Mouse (Mus musculus): ENCODE results near the gene Gxylt2. TPM values are rescaled to one million over a fixed set of nuclear protein-coding genes. Genes with fewer than 3 reads are reported as not detected.

The Gxylt2 gene
- polyA plus RNA-seq, 1 experiment from 2014 or later, result 6.9 TPM

DNA sequence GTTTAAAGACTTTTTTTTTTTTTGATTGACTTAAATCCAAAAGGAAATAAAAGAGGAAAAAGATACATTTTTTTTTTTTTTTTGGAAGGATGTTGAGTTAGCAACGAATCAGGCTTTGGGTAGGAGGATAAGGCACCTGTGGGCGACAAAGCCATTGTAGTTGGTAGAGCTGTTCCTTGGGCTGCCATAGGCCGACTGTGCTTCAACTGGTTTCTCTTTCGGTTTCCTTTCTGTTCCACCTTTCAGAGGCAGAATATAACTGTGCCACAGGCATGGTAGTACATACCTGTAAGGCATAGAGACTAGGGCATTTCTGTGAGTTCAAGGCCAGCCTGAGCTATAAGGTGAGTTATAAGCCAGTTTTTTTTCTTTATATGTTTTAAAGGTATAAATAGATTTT lies 140.5 kb downstream of the Gxylt2 start:
- no peaks in the 10 kb centered on the region for H3K4me1 ChIP-seq (ENCODE audit: control insufficient read depth, insufficient read depth, low read length)
- no peak overlapping the region for H3K4me3 ChIP-seq (ENCODE audit: low read depth, low read length)
- H3K4me2 ChIP-seq (ENCODE audit: low read depth, low read length), result no peak overlapping the region
- DNase-seq (ENCODE audit: low spot score), result no peak
- no peaks in the 10 kb centered on the region for H3K27me3 ChIP-seq (ENCODE audit: control insufficient read depth, insufficient read depth, low read length)
- no peaks in the 10 kb centered on the region for H3K9me3 ChIP-seq (replicated peaks; ENCODE audit: control insufficient read depth, low read length)
- H3K36me3 ChIP-seq (replicated peaks; ENCODE audit: control insufficient read depth, insufficient read depth, low read depth, low read length), result peaks cover 12% of the 10 kb centered on the region
- H3K27ac ChIP-seq (replicated peaks; ENCODE audit: low read depth, low read length), result no peak overlapping the region
- no peak overlapping the region for H3K9ac ChIP-seq (replicated peaks; ENCODE audit: low read length)
- no peak for ATAC-seq (replicated peaks; ENCODE audit: insufficient number of reproducible peaks, low FRiP score, low TSS enrichment, low read depth)
- WGBS, result 93% methylated on average over 4 of the region's 4 CpGs

DNA sequence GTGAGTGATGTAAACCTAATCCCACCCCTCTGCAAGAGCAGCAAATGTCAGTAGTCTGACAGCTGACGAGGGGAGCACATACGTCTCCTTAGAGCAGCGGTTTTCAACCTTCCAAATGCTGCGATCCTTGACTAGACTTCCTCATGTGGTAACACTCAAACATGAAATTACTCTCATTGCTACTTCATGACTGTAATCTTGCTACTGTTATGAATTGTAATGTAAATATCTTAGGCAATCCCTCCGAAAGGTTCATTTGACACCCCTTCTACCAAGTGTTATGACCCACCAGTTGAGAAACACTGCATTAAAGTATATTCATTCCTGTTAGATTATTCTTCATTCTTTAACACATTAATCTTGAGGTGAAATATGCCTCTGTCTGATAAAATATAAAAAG lies 142.7 kb downstream of the Gxylt2 start:
- ATAC-seq (replicated peaks; ENCODE audit: insufficient number of reproducible peaks, low FRiP score, low TSS enrichment, low read depth), result no peak
- no peak for DNase-seq (ENCODE audit: low spot score)
- no peaks in the 10 kb centered on the region for H3K36me3 ChIP-seq (replicated peaks; ENCODE audit: control insufficient read depth, insufficient read depth, low read depth, low read length)
- H3K27ac ChIP-seq (replicated peaks; ENCODE audit: low read depth, low read length), result no peak overlapping the region
- WGBS, result 80% methylated on average over 5 of the region's 5 CpGs
- H3K4me3 ChIP-seq (ENCODE audit: low read depth, low read length), result no peak overlapping the region
- no peaks in the 10 kb centered on the region for H3K27me3 ChIP-seq (ENCODE audit: control insufficient read depth, insufficient read depth, low read length)
- H3K9ac ChIP-seq (replicated peaks; ENCODE audit: low read length), result no peak overlapping the region
- no peak overlapping the region for H3K4me2 ChIP-seq (ENCODE audit: low read depth, low read length)
- no peaks in the 10 kb centered on the region for H3K9me3 ChIP-seq (replicated peaks; ENCODE audit: control insufficient read depth, low read length)
- no peaks in the 10 kb centered on the region for H3K4me1 ChIP-seq (ENCODE audit: control insufficient read depth, insufficient read depth, low read length)

DNA sequence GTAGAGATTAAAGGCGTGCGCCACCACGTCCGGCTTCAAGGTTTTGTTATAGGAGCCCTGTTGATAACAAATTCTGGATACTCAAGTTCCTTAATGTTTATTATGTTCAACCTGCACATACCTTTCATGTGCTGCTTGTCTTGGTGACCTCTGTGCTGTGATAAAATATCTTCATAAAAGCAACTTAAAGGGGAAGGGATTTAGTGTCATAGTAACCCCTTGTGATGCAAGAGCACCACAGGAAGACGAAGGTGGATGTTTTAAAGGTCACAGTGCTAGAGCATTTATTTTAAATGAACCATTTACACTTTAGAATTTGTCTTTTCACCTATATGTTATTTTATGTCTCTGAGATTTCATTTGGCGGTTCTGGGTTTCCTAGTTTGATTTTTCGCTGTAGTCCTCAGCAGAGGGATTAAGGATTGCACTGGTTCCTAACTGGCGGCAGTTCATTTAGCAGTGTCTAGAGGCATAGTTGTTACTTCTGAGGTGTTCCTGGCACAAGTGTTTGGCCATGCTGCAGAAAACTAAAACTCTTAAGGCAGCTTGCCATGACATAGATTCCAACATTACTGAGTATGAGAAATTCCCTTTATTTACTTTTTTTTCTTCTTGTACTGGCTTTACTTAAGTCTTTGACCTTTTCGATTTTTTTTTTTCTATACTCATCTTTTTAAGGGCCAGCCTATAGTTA lies 144.3 kb downstream of the Gxylt2 start:
- 87% methylated on average over 9 of the region's 9 CpGs for WGBS
- H3K4me2 ChIP-seq (ENCODE audit: low read depth, low read length), result no peak overlapping the region
- ATAC-seq (replicated peaks; ENCODE audit: insufficient number of reproducible peaks, low FRiP score, low TSS enrichment, low read depth) (no peak), DNase-seq (ENCODE audit: low spot score) (no peak)
- H3K4me3 ChIP-seq (ENCODE audit: low read depth, low read length), result no peak overlapping the region
- no peaks in the 10 kb centered on the region for H3K4me1 ChIP-seq (ENCODE audit: control insufficient read depth, insufficient read depth, low read length)
- no peak overlapping the region for H3K9ac ChIP-seq (replicated peaks; ENCODE audit: low read length)
- H3K27ac ChIP-seq (replicated peaks; ENCODE audit: low read depth, low read length), result no peak overlapping the region
- H3K36me3 ChIP-seq (replicated peaks; ENCODE audit: control insufficient read depth, insufficient read depth, low read depth, low read length), result no peaks in the 10 kb centered on the region
- no peaks in the 10 kb centered on the region for H3K9me3 ChIP-seq (replicated peaks; ENCODE audit: control insufficient read depth, low read length)
- no peaks in the 10 kb centered on the region for H3K27me3 ChIP-seq (ENCODE audit: control insufficient read depth, insufficient read depth, low read length)

DNA sequence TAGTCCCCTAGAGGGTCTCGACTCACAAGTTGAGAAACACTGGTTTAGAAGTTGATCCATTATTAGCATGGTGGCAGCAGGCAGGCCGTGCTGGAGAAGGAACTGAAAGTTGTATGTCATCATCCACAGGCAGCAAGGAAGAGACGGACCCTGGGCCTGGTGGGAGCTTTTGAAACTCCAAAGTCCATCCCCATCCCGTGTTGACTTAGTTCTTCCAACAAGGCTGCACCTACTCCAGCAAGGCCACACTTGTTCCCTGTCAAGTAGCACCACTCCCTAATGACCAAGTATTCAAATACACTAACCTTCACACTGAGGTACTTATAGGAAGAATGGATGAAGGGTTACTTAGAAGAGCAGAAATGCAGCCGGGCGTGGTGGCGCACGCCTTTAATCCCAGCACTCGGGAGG lies 146.1 kb downstream of the Gxylt2 start:
- H3K4me1 ChIP-seq (ENCODE audit: control insufficient read depth, insufficient read depth, low read length), result no peaks in the 10 kb centered on the region
- H3K9ac ChIP-seq (replicated peaks; ENCODE audit: low read length), result no peak overlapping the region
- no peaks in the 10 kb centered on the region for H3K9me3 ChIP-seq (replicated peaks; ENCODE audit: control insufficient read depth, low read length)
- no peaks in the 10 kb centered on the region for H3K27me3 ChIP-seq (ENCODE audit: control insufficient read depth, insufficient read depth, low read length)
- H3K36me3 ChIP-seq (replicated peaks; ENCODE audit: control insufficient read depth, insufficient read depth, low read depth, low read length), result no peaks in the 10 kb centered on the region
- H3K27ac ChIP-seq (replicated peaks; ENCODE audit: low read depth, low read length), result no peak overlapping the region
- no peak overlapping the region for H3K4me3 ChIP-seq (ENCODE audit: low read depth, low read length)
- no peak overlapping the region for H3K4me2 ChIP-seq (ENCODE audit: low read depth, low read length)
- ATAC-seq (replicated peaks; ENCODE audit: insufficient number of reproducible peaks, low FRiP score, low TSS enrichment, low read depth) (no peak), DNase-seq (ENCODE audit: low spot score) (no peak)
- 84% methylated on average over 9 of the region's 9 CpGs for WGBS

DNA sequence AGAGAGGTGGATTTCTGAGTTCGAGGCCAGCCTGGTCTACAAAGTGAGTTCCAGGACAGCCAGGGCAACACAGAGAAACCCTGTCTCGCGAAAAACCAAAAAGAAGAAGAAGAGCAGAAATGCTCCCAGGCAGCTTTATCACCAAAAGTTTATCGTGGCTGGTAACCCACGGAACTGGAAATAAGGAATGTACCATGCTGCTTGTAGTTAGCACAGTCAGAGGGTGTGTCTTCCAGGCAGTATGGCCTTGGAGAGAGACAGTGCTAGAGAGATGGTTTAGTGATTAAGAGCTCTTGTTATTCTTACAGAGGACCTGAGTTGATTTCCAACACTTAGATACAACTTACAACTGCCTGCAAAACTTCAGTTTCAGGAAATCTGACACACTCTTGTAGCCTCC lies 146.5 kb downstream of the Gxylt2 start:
- Histone ChIP-seq H3K9ac (replicated peaks; ENCODE audit: low read length) (no peak overlapping the region), H3K27me3 (ENCODE audit: control insufficient read depth, insufficient read depth, low read length) (no peaks in the 10 kb centered on the region)
- 90% methylated on average over 5 of the region's 5 CpGs for WGBS

More for the DNA sequence above, 146.5 kb downstream of the Gxylt2 start:
- Histone ChIP-seq H3K4me3 (ENCODE audit: low read depth, low read length) (no peak overlapping the region), H3K4me2 (ENCODE audit: low read depth, low read length) (no peak overlapping the region), H3K9me3 (replicated peaks; ENCODE audit: control insufficient read depth, low read length) (no peaks in the 10 kb centered on the region), H3K4me1 (ENCODE audit: control insufficient read depth, insufficient read depth, low read length) (no peaks in the 10 kb centered on the region), H3K27ac (replicated peaks; ENCODE audit: low read depth, low read length) (no peak overlapping the region), H3K36me3 (replicated peaks; ENCODE audit: control insufficient read depth, insufficient read depth, low read depth, low read length) (no peaks in the 10 kb centered on the region)
- DNase-seq (ENCODE audit: low spot score) (no peak), ATAC-seq (replicated peaks; ENCODE audit: insufficient number of reproducible peaks, low FRiP score, low TSS enrichment, low read depth) (no peak)

Other genes starting within 250 kb of the Gxylt2 start
- gene Shq1, start 33.6 kb upstream of the Gxylt2 start, polyA plus RNA-seq (2014; fragmentation: Nextera tagmentation; extraction: Ambion mirVana), result 17.5 and 21.7 TPM in 2 replicates
- 33.1 and 35.5 TPM in 2 replicates for gene Ppp4r2, start 128.9 kb downstream of the Gxylt2 start, polyA plus RNA-seq (2014; fragmentation: Nextera tagmentation; extraction: Ambion mirVana)